Mouse (Mus musculus): ENCODE measurements around the gene Cd47. TPM values are rescaled to one million over a fixed set of nuclear protein-coding genes. Genes with fewer than 3 reads are reported as not detected.

Cd47 gene
- polyA plus RNA-seq, 1 experiment from 2014 or later = 192 TPM

GRCm38 (mm10) chr16:49868278-49868677 lies 67.9 kb downstream of the Cd47 start:
- ATAC-seq = no peak
- H3K4me2 ChIP-seq (ENCODE audit: low read length) = no peak overlapping the region
- H3K27ac ChIP-seq (ENCODE audit: low read depth, low read length) = no peak overlapping the region
- no peak overlapping the region for H3K9ac ChIP-seq (ENCODE audit: low read depth, low read length)
- H3K27me3 ChIP-seq (replicated peaks; ENCODE audit: control insufficient read depth, insufficient read depth, low read length) = no peaks in the 10 kb centered on the region
- H3K4me1 ChIP-seq (ENCODE audit: control insufficient read depth, insufficient read depth, low read depth, low read length) = no peaks in the 10 kb centered on the region
- peaks cover 5% of the 10 kb centered on the region; the same call in 1 of the 2 replicates for H3K9me3 ChIP-seq (ENCODE audit: control insufficient read depth, low read length)
- 86% methylated on average over 1 of the region's 1 CpGs for WGBS
- H3K4me3 ChIP-seq (ENCODE audit: low read length) = no peak overlapping the region
- H3K36me3 ChIP-seq (ENCODE audit: control insufficient read depth, insufficient read depth, low read length) = peaks cover 9% of the 10 kb centered on the region; the same call in 1 of the 2 replicates

- no peaks in the 10 kb centered on the region for H3K4me1 ChIP-seq (ENCODE audit: control insufficient read depth, insufficient read depth, low read depth, low read length)
- no peak overlapping the region for H3K4me2 ChIP-seq (ENCODE audit: low read length)
- H3K4me3 ChIP-seq (ENCODE audit: low read length) = no peak overlapping the region
- H3K9me3 ChIP-seq (ENCODE audit: control insufficient read depth, low read length) = no peaks in the 10 kb centered on the region
- H3K36me3 ChIP-seq (ENCODE audit: control insufficient read depth, insufficient read depth, low read length) = no peaks in the 10 kb centered on the region
- WGBS = 86% methylated on average over 2 of the region's 2 CpGs
- no peak for ATAC-seq
- H3K27me3 ChIP-seq (replicated peaks; ENCODE audit: control insufficient read depth, insufficient read depth, low read length) = no peaks in the 10 kb centered on the region
- no peak overlapping the region for H3K27ac ChIP-seq (ENCODE audit: low read depth, low read length)
- H3K9ac ChIP-seq (ENCODE audit: low read depth, low read length) = no peak overlapping the region
Observed at GRCm38 (mm10) chr16:49873918-49874317, 73.6 kb downstream of the Cd47 start.

- H3K4me3 ChIP-seq (ENCODE audit: low read length) = no peak overlapping the region
- H3K27me3 ChIP-seq (replicated peaks; ENCODE audit: control insufficient read depth, insufficient read depth, low read length) = no peaks in the 10 kb centered on the region
- no peak for ATAC-seq
- no peak overlapping the region for H3K27ac ChIP-seq (ENCODE audit: low read depth, low read length)
- H3K4me1 ChIP-seq (ENCODE audit: control insufficient read depth, insufficient read depth, low read depth, low read length) = no peaks in the 10 kb centered on the region
- WGBS = 88% methylated on average over 1 of the region's 1 CpGs
- H3K36me3 ChIP-seq (ENCODE audit: control insufficient read depth, insufficient read depth, low read length) = no peaks in the 10 kb centered on the region
- H3K9ac ChIP-seq (ENCODE audit: low read depth, low read length) = no peak overlapping the region
- H3K9me3 ChIP-seq (ENCODE audit: control insufficient read depth, low read length) = no peaks in the 10 kb centered on the region
- no peak overlapping the region for H3K4me2 ChIP-seq (ENCODE audit: low read length)
Observed at GRCm38 (mm10) chr16:49874546-49874945, 74.2 kb downstream of the Cd47 start.

GRCm38 (mm10) chr16:49876291-49877030 lies 76.1 kb downstream of the Cd47 start:
- no peak for ATAC-seq
- 87% methylated on average over 9 of the region's 9 CpGs for WGBS
- no peaks in the 10 kb centered on the region for H3K4me1 ChIP-seq (ENCODE audit: control insufficient read depth, insufficient read depth, low read depth, low read length)

GRCm38 (mm10) chr16:49877243-49877642 lies 76.9 kb downstream of the Cd47 start:
- no peak for ATAC-seq
- no peak overlapping the region for H3K4me2 ChIP-seq (ENCODE audit: low read length)
- H3K36me3 ChIP-seq (ENCODE audit: control insufficient read depth, insufficient read depth, low read length) = no peaks in the 10 kb centered on the region
- H3K4me3 ChIP-seq (ENCODE audit: low read length) = no peak overlapping the region
- no peaks in the 10 kb centered on the region for H3K4me1 ChIP-seq (ENCODE audit: control insufficient read depth, insufficient read depth, low read depth, low read length)
- 96% methylated on average over 9 of the region's 9 CpGs for WGBS
- no peak overlapping the region for H3K27ac ChIP-seq (ENCODE audit: low read depth, low read length)
- no peak overlapping the region for H3K9ac ChIP-seq (ENCODE audit: low read depth, low read length)
- no peaks in the 10 kb centered on the region for H3K27me3 ChIP-seq (replicated peaks; ENCODE audit: control insufficient read depth, insufficient read depth, low read length)
- no peaks in the 10 kb centered on the region for H3K9me3 ChIP-seq (ENCODE audit: control insufficient read depth, low read length)

More at GRCm38 (mm10) chr16:49876291-49877030, 76.1 kb downstream of the Cd47 start:
- Histone ChIP-seq H3K36me3 (ENCODE audit: control insufficient read depth, insufficient read depth, low read length) (no peaks in the 10 kb centered on the region), H3K27me3 (replicated peaks; ENCODE audit: control insufficient read depth, insufficient read depth, low read length) (no peaks in the 10 kb centered on the region), H3K4me2 (ENCODE audit: low read length) (no peak overlapping the region), H3K9me3 (ENCODE audit: control insufficient read depth, low read length) (no peaks in the 10 kb centered on the region), H3K9ac (ENCODE audit: low read depth, low read length) (no peak overlapping the region), H3K27ac (ENCODE audit: low read depth, low read length) (no peak overlapping the region), H3K4me3 (ENCODE audit: low read length) (no peak overlapping the region)

GRCm38 (mm10) chr16:49878051-49878450 lies 77.7 kb downstream of the Cd47 start:
- Histone ChIP-seq H3K27ac (ENCODE audit: low read depth, low read length) (no peak overlapping the region), H3K36me3 (ENCODE audit: control insufficient read depth, insufficient read depth, low read length) (no peaks in the 10 kb centered on the region), H3K9me3 (ENCODE audit: control insufficient read depth, low read length) (no peaks in the 10 kb centered on the region), H3K4me2 (ENCODE audit: low read length) (no peak overlapping the region), H3K9ac (ENCODE audit: low read depth, low read length) (no peak overlapping the region), H3K4me3 (ENCODE audit: low read length) (no peak overlapping the region), H3K27me3 (replicated peaks; ENCODE audit: control insufficient read depth, insufficient read depth, low read length) (no peaks in the 10 kb centered on the region), H3K4me1 (ENCODE audit: control insufficient read depth, insufficient read depth, low read depth, low read length) (no peaks in the 10 kb centered on the region)
- 93% methylated on average over 2 of the region's 2 CpGs for WGBS
- ATAC-seq = no peak

GRCm38 (mm10) chr16:49886403-49887066 lies 86.2 kb downstream of the Cd47 start:
- Histone ChIP-seq H3K27ac (ENCODE audit: low read depth, low read length) (no peak overlapping the region), H3K4me3 (ENCODE audit: low read length) (no peak overlapping the region)
- 88% methylated on average over 9 of the region's 9 CpGs for WGBS

GRCm38 (mm10) chr16:49887290-49887689 lies 87.0 kb downstream of the Cd47 start:
- Histone ChIP-seq H3K36me3 (ENCODE audit: control insufficient read depth, insufficient read depth, low read length) (no peaks in the 10 kb centered on the region), H3K27ac (ENCODE audit: low read depth, low read length) (no peak overlapping the region), H3K9ac (ENCODE audit: low read depth, low read length) (no peak overlapping the region), H3K27me3 (replicated peaks; ENCODE audit: control insufficient read depth, insufficient read depth, low read length) (no peaks in the 10 kb centered on the region), H3K9me3 (ENCODE audit: control insufficient read depth, low read length) (no peaks in the 10 kb centered on the region), H3K4me2 (ENCODE audit: low read length) (no peak overlapping the region), H3K4me3 (ENCODE audit: low read length) (no peak overlapping the region), H3K4me1 (ENCODE audit: control insufficient read depth, insufficient read depth, low read depth, low read length) (no peaks in the 10 kb centered on the region)
- ATAC-seq = no peak
- WGBS = 75% methylated on average over 3 of the region's 3 CpGs

More at GRCm38 (mm10) chr16:49886403-49887066, 86.2 kb downstream of the Cd47 start:
- Histone ChIP-seq H3K27me3 (replicated peaks; ENCODE audit: control insufficient read depth, insufficient read depth, low read length) (no peaks in the 10 kb centered on the region), H3K9ac (ENCODE audit: low read depth, low read length) (no peak overlapping the region), H3K4me1 (ENCODE audit: control insufficient read depth, insufficient read depth, low read depth, low read length) (no peaks in the 10 kb centered on the region), H3K9me3 (ENCODE audit: control insufficient read depth, low read length) (no peaks in the 10 kb centered on the region), H3K36me3 (ENCODE audit: control insufficient read depth, insufficient read depth, low read length) (no peaks in the 10 kb centered on the region), H3K4me2 (ENCODE audit: low read length) (no peak overlapping the region)
- no peak for ATAC-seq

GRCm38 (mm10) chr16:49887811-49888564 lies 87.7 kb downstream of the Cd47 start:
- WGBS = 72% methylated on average over 9 of the region's 9 CpGs

More at GRCm38 (mm10) chr16:49887811-49888564, 87.7 kb downstream of the Cd47 start:
- no peaks in the 10 kb centered on the region for H3K9me3 ChIP-seq (ENCODE audit: control insufficient read depth, low read length)
- no peak overlapping the region for H3K4me2 ChIP-seq (ENCODE audit: low read length)
- no peaks in the 10 kb centered on the region for H3K27me3 ChIP-seq (replicated peaks; ENCODE audit: control insufficient read depth, insufficient read depth, low read length)
- H3K4me3 ChIP-seq (ENCODE audit: low read length) = no peak overlapping the region
- H3K9ac ChIP-seq (ENCODE audit: low read depth, low read length) = no peak overlapping the region
- no peaks in the 10 kb centered on the region for H3K36me3 ChIP-seq (ENCODE audit: control insufficient read depth, insufficient read depth, low read length)
- H3K4me1 ChIP-seq (ENCODE audit: control insufficient read depth, insufficient read depth, low read depth, low read length) = no peaks in the 10 kb centered on the region
- no peak for ATAC-seq
- no peak overlapping the region for H3K27ac ChIP-seq (ENCODE audit: low read depth, low read length)

Measured in hindbrain, embryonic 16.5 days (tissue).